Mouse (Mus musculus): ENCODE results near the gene Matn4.

GRCm38 (mm10) chr2:164386953-164387352 is 18.0 kb downstream of the Matn4 start:
- TF ChIP-seq CTCF (IDR thresholded peaks at IDR 0.05; ENCODE audit: extremely low read depth, insufficient read depth, insufficient read length, insufficient replicate concordance): peak; percentile 73; the same call in 1 of the 2 replicates
- no peak for TF ChIP-seq POLR2A (IDR thresholded peaks at IDR 0.05; ENCODE audit: low read depth, low read length)
